Mouse (Mus musculus) megakaryocyte, embryonic 14.5 days (primary cell): ENCODE measurements around the gene Fam169a.
A peak's percentile ranks its signal among the peaks of the same experiment; 100 is the strongest.

Experiments
- FLI1 ChIP-seq: IDR thresholded peaks from 2 replicates; pipeline ENCODE4 v1.6.1; 2012; ENCODE audit warnings: low read length, inconsistent platforms, mixed read lengths
- GATA1 ChIP-seq: IDR thresholded peaks from 3 replicates; pipeline ENCODE4 v1.6.1; 2012; ENCODE audit warnings: mixed read lengths, low read length, inconsistent platforms, borderline replicate concordance

GRCm38 (mm10) chr13:97064413-97064812, 2.7 kb upstream of the Fam169a start:
- no peak for TF ChIP-seq GATA1
- TF ChIP-seq FLI1: 0 out of 2 replicates have a peak, but pooled peaks have one; percentile 43
